Mouse (Mus musculus) neural tube, embryonic 14.5 days (tissue): Measurements from ENCODE around the gene Cyp11a1. TPM values are rescaled to one million over a fixed set of nuclear protein-coding genes. Genes with fewer than 3 reads are reported as not detected.

ENCODE experiments used
- ATAC-seq: fragments of 200-750 bp; cut with Nextera tagmentation; 2 replicates; pipeline ENCODE4 v1.8.0; 2017; ENCODE audit warnings: low read depth, mild to moderate bottlenecking, moderate TSS enrichment, moderate library complexity
- H3K27ac ChIP-seq: fragments of 300-500 bp; sonication (generic); 2 replicates; pipeline ENCODE4 v1.5.1; 2014; ENCODE audit warnings: low read depth, mild to moderate bottlenecking, control low read depth, low read length, moderate library complexity, mixed read lengths
- H3K27me3 ChIP-seq: fragments of 300-500 bp; sonication (generic); 2 replicates; pipeline ENCODE4 v1.6.1; 2014; ENCODE audit warnings: low read length; ENCODE audit not compliant: control insufficient read depth, insufficient read depth
- H3K36me3 ChIP-seq: fragments of 300-500 bp; sonication (generic); 2 replicates; pipeline ENCODE4 v1.6.1; 2014; ENCODE audit warnings: low read length, mixed read lengths; ENCODE audit not compliant: control insufficient read depth, insufficient read depth
- H3K4me1 ChIP-seq: fragments of 300-500 bp; sonication (generic); 2 replicates; pipeline ENCODE4 v1.6.1; 2014; ENCODE audit warnings: low read length; ENCODE audit not compliant: control insufficient read depth, insufficient read depth
- H3K4me2 ChIP-seq: fragments of 300-500 bp; sonication (generic); 2 replicates; pipeline ENCODE4 v1.6.1; 2014; ENCODE audit warnings: mild to moderate bottlenecking, low read depth, low read length, control low read depth
- H3K4me3 ChIP-seq: fragments of 300-500 bp; sonication (generic); 2 replicates; pipeline ENCODE4 v1.5.1; 2014; ENCODE audit warnings: low read depth, low read length, control low read depth, mixed read lengths
- H3K9ac ChIP-seq: fragments of 300-500 bp; sonication (generic); replicated peaks from 2 replicates; pipeline ENCODE4 v1.6.1; 2014; ENCODE audit warnings: low read depth, mild to moderate bottlenecking, control low read depth, low read length, mixed read lengths
- H3K9me3 ChIP-seq: fragments of 300-500 bp; sonication (generic); 2 replicates; pipeline ENCODE4 v1.6.1; 2016; ENCODE audit warnings: low read length; ENCODE audit not compliant: control insufficient read depth
- WGBS: fragments of 180-500 bp; shearing (Covaris S2); extraction: QIAGEN DNeasy Blood & Tissue Kit; methylation state at CpG from one replicate; pipeline ENCODE4 v1.1.7; 2014; 5-methylcytosine and 5-hydroxymethylcytosine counted together
- polyA plus RNA-seq: library from polyadenylated mRNA; unstranded; fragments of >200 nt; fragmentation: Nextera tagmentation; extraction: Ambion mirVana; gene quantifications from 2 replicates; pipeline ENCODE4 v1.2.1, GENCODE M21; 2014

Gene Cyp11a1
- polyA plus RNA-seq, 1 experiment from 2014 or later = 0.71 TPM

- Histone ChIP-seq H3K4me2 (no peak overlapping the region), H3K27me3 (no peaks in the 10 kb centered on the region), H3K9ac (no peak overlapping the region), H3K4me1 (0 out of 2 replicates have a peak, but pooled peaks cover 2% of the 10 kb centered on the region), H3K36me3 (no peaks in the 10 kb centered on the region), H3K27ac (no peak overlapping the region), H3K9me3 (no peaks in the 10 kb centered on the region), H3K4me3 (no peak overlapping the region)
- 88% methylated on average over 5 of the region's 5 CpGs for WGBS
- no peak for ATAC-seq
These were observed 34.8 kb upstream of the Cyp11a1 start for GRCm38 (mm10) chr9:57971413-57971812.

GRCm38 (mm10) chr9:57972141-57972591 is 34.0 kb upstream of the Cyp11a1 start:
- no peak for ATAC-seq
- 0 out of 2 replicates have a peak, but pooled peaks cover 2% of the 10 kb centered on the region for H3K4me1 ChIP-seq
- H3K4me2 ChIP-seq = no peak overlapping the region
- H3K36me3 ChIP-seq = no peaks in the 10 kb centered on the region
- 74% methylated on average over 9 of the region's 9 CpGs for WGBS
- H3K9me3 ChIP-seq = no peaks in the 10 kb centered on the region
- H3K27ac ChIP-seq = no peak overlapping the region
- no peak overlapping the region for H3K4me3 ChIP-seq
- H3K9ac ChIP-seq = no peak overlapping the region
- H3K27me3 ChIP-seq = no peaks in the 10 kb centered on the region

GRCm38 (mm10) chr9:57972776-57973439 is 33.3 kb upstream of the Cyp11a1 start:
- ATAC-seq = no peak
- Histone ChIP-seq H3K9me3 (no peaks in the 10 kb centered on the region), H3K4me1 (0 out of 2 replicates have a peak, but pooled peaks cover 2% of the 10 kb centered on the region), H3K4me3 (no peak overlapping the region), H3K36me3 (no peaks in the 10 kb centered on the region), H3K9ac (no peak overlapping the region), H3K27ac (no peak overlapping the region), H3K27me3 (no peaks in the 10 kb centered on the region), H3K4me2 (no peak overlapping the region)
- WGBS = 73% methylated on average over 9 of the region's 9 CpGs

GRCm38 (mm10) chr9:57973440-57974066 is 32.7 kb upstream of the Cyp11a1 start:
- H3K4me3 ChIP-seq = no peak overlapping the region
- H3K9ac ChIP-seq = no peak overlapping the region
- H3K4me2 ChIP-seq = no peak overlapping the region
- 0 out of 2 replicates have a peak, but pooled peaks cover 2% of the 10 kb centered on the region for H3K4me1 ChIP-seq
- no peaks in the 10 kb centered on the region for H3K27me3 ChIP-seq
- WGBS = 84% methylated on average over 6 of the region's 6 CpGs
- no peak overlapping the region for H3K27ac ChIP-seq
- H3K9me3 ChIP-seq = no peaks in the 10 kb centered on the region
- no peak for ATAC-seq
- no peaks in the 10 kb centered on the region for H3K36me3 ChIP-seq

- ATAC-seq = no peak
- 59% methylated on average over 5 of the region's 5 CpGs for WGBS
- no peak overlapping the region for H3K27ac ChIP-seq
- no peak overlapping the region for H3K4me2 ChIP-seq
- no peak overlapping the region for H3K4me3 ChIP-seq
- H3K4me1 ChIP-seq = 0 out of 2 replicates have a peak, but pooled peaks cover 2% of the 10 kb centered on the region
- no peaks in the 10 kb centered on the region for H3K27me3 ChIP-seq
- no peaks in the 10 kb centered on the region for H3K9me3 ChIP-seq
- no peak overlapping the region for H3K9ac ChIP-seq
- H3K36me3 ChIP-seq = no peaks in the 10 kb centered on the region
These were observed 32.0 kb upstream of the Cyp11a1 start for GRCm38 (mm10) chr9:57974221-57974620.

GRCm38 (mm10) chr9:57975200-57975821 is 30.9 kb upstream of the Cyp11a1 start:
- no peak for ATAC-seq
- Histone ChIP-seq H3K36me3 (no peaks in the 10 kb centered on the region), H3K9me3 (no peaks in the 10 kb centered on the region), H3K27ac (no peak overlapping the region), H3K9ac (no peak overlapping the region), H3K4me2 (no peak overlapping the region), H3K27me3 (no peaks in the 10 kb centered on the region), H3K4me1 (no peaks in the 10 kb centered on the region), H3K4me3 (no peak overlapping the region)
- 82% methylated on average over 5 of the region's 5 CpGs for WGBS

GRCm38 (mm10) chr9:57978025-57978424 is 28.2 kb upstream of the Cyp11a1 start:
- no peaks in the 10 kb centered on the region for H3K27me3 ChIP-seq
- no peak overlapping the region for H3K27ac ChIP-seq
- WGBS = 87% methylated on average over 6 of the region's 6 CpGs
- no peaks in the 10 kb centered on the region for H3K9me3 ChIP-seq
- no peak overlapping the region for H3K9ac ChIP-seq
- H3K4me1 ChIP-seq = no peaks in the 10 kb centered on the region
- no peak overlapping the region for H3K4me3 ChIP-seq
- no peak for ATAC-seq
- no peaks in the 10 kb centered on the region for H3K36me3 ChIP-seq
- H3K4me2 ChIP-seq = no peak overlapping the region

GRCm38 (mm10) chr9:57978858-57979257 is 27.4 kb upstream of the Cyp11a1 start:
- Histone ChIP-seq H3K36me3 (no peaks in the 10 kb centered on the region), H3K9ac (no peak overlapping the region), H3K27ac (no peak overlapping the region), H3K9me3 (no peaks in the 10 kb centered on the region), H3K4me3 (no peak overlapping the region), H3K4me2 (no peak overlapping the region), H3K4me1 (no peaks in the 10 kb centered on the region), H3K27me3 (no peaks in the 10 kb centered on the region)
- WGBS = 77% methylated on average over 3 of the region's 3 CpGs
- no peak for ATAC-seq

- WGBS = 78% methylated on average over 10 of the region's 10 CpGs
- no peaks in the 10 kb centered on the region for H3K36me3 ChIP-seq
- H3K27ac ChIP-seq = no peak overlapping the region
- H3K9ac ChIP-seq = no peak overlapping the region
- H3K4me2 ChIP-seq = no peak overlapping the region
- no peaks in the 10 kb centered on the region for H3K27me3 ChIP-seq
- ATAC-seq = no peak
- no peak overlapping the region for H3K4me3 ChIP-seq
- H3K9me3 ChIP-seq = no peaks in the 10 kb centered on the region
- no peaks in the 10 kb centered on the region for H3K4me1 ChIP-seq
These were observed 25.6 kb upstream of the Cyp11a1 start for GRCm38 (mm10) chr9:57980570-57980969.
